Mouse (Mus musculus) spleen, postnatal 14 days (tissue): ENCODE data around the gene Kcne1.

Experiments
- DNase-seq, 2 experiments: peaks; one replicate each; pipeline ENCODE4 v3.0.0; 2021 to 2022; ENCODE audit warnings: low spot score in 2 of 2

Kcne1 gene

DNA sequence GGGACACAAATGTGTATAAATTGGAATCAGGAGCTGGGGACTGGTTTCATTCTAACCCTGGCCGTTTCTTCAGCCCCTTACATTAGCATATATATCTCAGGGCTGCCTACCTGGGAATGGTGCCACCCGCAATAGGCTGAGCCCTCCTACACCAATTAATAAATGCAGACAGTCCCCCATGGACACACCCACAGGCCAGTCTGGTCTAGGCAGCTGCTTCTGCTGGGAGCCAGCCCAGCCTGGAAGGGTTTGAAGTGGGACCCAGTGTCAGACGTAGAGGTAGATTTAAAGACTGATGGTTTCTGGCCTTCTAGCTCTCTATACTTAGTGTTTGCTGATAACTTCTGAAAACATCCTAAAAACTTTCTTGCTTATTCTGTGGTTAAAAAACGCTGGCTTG is 50.1 kb downstream of the Kcne1 start:
- DNase-seq, result no peak

DNA sequence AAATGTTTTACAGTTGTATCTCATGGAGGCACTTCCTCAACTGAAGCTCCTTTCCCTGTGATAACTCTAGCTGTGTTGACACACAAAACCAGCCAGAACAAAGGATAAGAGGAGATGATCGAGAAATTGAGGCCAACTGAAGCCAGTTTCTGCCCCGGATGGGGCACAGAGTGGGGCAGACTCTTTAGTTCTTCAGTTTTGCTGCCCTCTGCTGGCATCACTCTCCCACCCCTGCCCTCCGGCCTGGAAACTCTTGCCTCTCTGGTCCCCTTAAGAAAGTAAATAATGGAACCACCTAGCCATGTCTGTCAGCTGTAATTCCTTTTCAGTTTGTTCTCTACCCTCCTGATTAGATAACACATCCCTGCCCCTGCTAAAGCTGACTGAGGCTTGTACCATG is 51.3 kb downstream of the Kcne1 start:
- DNase-seq, result no peak

DNA sequence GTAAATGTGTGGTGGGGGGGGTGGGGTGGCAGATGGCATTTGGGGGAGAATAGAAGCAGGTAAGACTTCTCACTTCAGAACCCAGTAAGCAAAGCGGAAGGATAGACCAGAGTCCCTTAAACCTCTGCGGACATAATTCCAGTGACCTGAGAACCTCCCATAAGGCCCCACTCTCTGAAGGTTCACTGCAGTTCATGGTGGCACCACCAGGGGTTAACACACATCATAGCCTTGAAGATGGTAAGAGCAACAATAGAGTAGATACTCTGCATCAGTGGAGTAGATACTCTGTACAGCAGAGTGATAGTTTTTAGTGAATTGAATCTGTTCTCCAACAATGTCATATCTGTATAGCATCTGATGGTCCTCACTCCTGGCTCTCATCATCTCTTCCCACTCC is 53.7 kb downstream of the Kcne1 start:
- no peak for DNase-seq

DNA sequence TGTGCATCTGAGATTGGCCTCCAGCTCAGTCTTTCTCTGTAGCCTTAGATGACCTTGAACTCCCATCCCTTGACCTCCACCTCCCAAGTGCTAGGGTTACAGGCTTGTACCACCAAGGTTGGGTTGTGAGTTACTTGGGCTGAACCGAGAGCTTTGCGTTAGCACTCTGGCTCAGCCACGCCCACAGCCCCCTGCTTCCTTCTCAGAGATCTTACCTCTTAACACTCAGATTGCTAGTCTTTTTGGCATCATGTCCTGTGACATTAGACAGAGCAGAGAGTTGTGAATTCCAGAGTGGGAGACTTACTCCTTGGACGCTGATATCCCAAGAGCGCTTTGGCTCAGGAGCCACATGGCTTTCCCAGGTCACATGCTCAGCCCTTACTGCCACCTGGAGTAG is 56.8 kb downstream of the Kcne1 start:
- no peak for DNase-seq

DNA sequence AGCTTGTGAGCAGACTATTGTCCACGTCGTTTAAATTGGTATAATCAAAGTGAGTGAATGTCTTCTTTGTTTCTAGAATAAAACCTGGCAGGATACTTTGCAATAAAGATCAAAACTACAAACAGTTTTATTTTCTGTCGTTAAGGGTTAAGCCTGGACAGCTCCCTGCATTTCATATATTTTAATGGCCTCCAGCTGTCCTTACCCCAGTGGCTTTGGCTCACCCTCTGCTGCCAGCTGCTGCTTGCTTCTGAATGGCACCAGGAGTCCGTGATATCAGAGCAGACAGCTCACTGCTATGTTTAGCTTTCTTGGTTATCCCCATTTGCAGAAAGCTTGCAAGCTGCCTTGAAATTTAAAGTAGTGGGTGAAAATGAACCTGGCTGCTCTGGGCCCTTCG is 57.3 kb downstream of the Kcne1 start:
- no peak for DNase-seq

DNA sequence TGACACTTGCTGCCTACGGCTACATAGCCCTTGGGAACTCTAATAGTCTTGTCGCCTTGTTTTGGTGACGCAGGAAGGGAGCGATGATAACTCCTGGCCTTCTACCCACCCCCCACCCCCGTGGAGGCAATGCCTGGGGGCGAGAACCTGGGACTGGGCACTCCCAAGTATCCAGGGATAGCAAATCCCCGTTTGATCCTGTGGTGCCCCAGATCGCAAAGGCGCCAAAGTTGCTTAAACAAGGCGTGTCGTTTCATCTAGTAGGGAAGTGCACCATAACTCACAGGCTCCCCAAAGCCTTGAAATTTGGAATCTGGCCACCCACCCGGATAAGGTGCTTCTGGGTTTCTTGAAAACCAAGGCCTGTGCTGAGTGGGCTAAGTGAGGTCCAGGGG is 57.9 kb downstream of the Kcne1 start:
- DNase-seq, result no peak

DNA sequence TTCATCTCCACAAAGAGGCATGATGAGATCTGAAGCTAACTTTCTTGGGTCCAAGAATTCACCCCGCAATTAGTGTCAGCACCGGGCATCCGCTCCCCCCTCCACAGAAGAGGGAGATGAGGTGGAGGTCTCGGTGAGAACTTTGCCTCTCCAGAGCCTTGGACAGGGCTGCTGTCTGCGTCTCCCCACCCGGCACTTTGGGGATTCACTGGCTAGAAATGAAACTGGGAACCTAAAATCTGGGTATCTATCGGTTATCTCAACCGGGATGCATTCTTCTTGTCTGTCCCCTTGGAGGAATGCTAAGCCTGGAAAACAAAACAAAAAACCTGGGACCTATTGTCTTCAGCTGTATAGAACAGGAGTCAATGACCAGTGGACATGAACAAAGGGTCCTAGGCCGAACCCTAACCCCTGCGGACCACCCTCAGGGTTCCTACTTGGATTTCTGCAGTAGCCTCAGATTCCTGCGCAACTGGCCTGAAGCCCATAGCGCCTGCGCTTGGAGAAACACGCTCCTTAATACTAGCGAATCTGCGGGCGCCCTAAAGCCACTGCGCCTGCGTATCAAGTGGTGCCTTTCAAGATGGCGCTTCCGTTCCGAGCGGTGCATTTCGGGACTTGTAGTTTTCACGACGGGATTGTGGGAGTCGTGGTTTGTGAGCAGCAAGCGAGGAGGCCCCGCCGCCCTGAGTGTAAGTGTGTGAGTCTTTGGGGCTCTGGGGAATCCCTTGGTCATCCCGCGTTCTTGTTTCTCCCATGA is 58.4 kb downstream of the Kcne1 start, which contains the start of gene Smim11:
Smim11 (plus strand) TSS at position 638 of the 763 bp plus-strand sequence.
- peak; percentile 79 to 89 for DNase-seq
